Mouse (Mus musculus): ENCODE measurements around the gene Grid1. TPM values are rescaled to one million over a fixed set of nuclear protein-coding genes. Genes with fewer than 3 reads are reported as not detected.

Gene Grid1
- polyA plus RNA-seq, 1 experiment from 2014 or later, result 0.49 TPM

DNA sequence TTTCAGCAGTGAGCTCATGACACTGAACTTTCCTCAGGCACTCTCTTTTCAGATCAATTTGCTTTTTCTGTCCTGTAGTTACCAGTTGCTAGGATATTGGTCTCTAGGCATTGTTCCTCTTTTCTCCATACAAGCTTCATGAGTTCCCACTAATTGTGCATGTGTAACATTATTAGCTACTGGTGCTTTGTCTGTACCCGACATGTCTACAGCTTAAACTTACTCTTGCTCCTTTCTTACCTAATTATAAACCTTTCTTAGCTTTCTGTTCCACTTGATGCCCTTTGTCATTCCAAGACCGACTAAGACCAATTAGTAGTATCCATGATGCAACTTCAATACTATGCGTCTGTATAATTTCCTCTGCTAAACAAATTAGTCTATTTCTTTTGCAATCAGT lies 554.5 kb downstream of the Grid1 start:
- H3K9ac ChIP-seq (ENCODE audit: low read length), result no peak overlapping the region
- 0 out of 2 replicates have a peak, but pooled peaks cover 4% of the 10 kb centered on the region for H3K9me3 ChIP-seq (ENCODE audit: control insufficient read depth, low read length)
- H3K36me3 ChIP-seq (ENCODE audit: control insufficient read depth, insufficient read depth, low read length), result no peaks in the 10 kb centered on the region
- H3K4me3 ChIP-seq (ENCODE audit: low read depth, low read length), result no peak overlapping the region
- no peak for DNase-seq (ENCODE audit: low spot score)
- no peaks in the 10 kb centered on the region for H3K27me3 ChIP-seq (replicated peaks; ENCODE audit: control insufficient read depth, insufficient read depth, low read length)
- H3K27ac ChIP-seq (ENCODE audit: low read depth), result no peak overlapping the region
- no peak overlapping the region for H3K4me2 ChIP-seq (ENCODE audit: low read length)
- 82% methylated on average over 3 of the region's 3 CpGs for WGBS
- ATAC-seq (replicated peaks; ENCODE audit: low FRiP score, low TSS enrichment, low read depth), result no peak
- no peaks in the 10 kb centered on the region for H3K4me1 ChIP-seq (replicated peaks; ENCODE audit: control insufficient read depth, insufficient read depth, low read length)

DNA sequence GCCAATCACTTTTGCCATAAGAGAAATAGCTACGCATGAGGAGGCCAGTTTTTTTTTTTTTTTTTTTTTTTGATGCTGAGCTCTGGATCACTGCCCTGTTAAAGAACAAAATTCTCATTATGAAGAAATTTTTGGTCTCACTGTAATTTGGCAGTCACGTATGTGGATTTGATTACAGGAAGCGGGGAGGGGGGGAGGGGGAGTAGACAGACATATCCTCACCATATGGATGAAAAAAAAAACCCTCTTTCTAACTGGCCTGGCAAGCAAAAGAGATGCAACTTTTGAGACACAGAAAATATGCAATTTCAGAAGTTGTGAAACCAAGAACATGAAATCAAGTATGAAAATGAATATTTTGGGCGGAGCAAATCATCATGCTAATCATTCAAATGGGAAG lies 573.7 kb downstream of the Grid1 start:
- Histone ChIP-seq H3K4me1 (replicated peaks; ENCODE audit: control insufficient read depth, insufficient read depth, low read length) (no peaks in the 10 kb centered on the region), H3K9ac (ENCODE audit: low read length) (no peak overlapping the region), H3K36me3 (ENCODE audit: control insufficient read depth, insufficient read depth, low read length) (no peaks in the 10 kb centered on the region), H3K9me3 (ENCODE audit: control insufficient read depth, low read length) (no peaks in the 10 kb centered on the region), H3K27ac (ENCODE audit: low read depth) (no peak overlapping the region), H3K4me2 (ENCODE audit: low read length) (no peak overlapping the region), H3K27me3 (replicated peaks; ENCODE audit: control insufficient read depth, insufficient read depth, low read length) (no peaks in the 10 kb centered on the region), H3K4me3 (ENCODE audit: low read depth, low read length) (no peak overlapping the region)
- 78% methylated on average over 4 of the region's 4 CpGs for WGBS
- DNase-seq (ENCODE audit: low spot score) (no peak), ATAC-seq (replicated peaks; ENCODE audit: low FRiP score, low TSS enrichment, low read depth) (no peak)

DNA sequence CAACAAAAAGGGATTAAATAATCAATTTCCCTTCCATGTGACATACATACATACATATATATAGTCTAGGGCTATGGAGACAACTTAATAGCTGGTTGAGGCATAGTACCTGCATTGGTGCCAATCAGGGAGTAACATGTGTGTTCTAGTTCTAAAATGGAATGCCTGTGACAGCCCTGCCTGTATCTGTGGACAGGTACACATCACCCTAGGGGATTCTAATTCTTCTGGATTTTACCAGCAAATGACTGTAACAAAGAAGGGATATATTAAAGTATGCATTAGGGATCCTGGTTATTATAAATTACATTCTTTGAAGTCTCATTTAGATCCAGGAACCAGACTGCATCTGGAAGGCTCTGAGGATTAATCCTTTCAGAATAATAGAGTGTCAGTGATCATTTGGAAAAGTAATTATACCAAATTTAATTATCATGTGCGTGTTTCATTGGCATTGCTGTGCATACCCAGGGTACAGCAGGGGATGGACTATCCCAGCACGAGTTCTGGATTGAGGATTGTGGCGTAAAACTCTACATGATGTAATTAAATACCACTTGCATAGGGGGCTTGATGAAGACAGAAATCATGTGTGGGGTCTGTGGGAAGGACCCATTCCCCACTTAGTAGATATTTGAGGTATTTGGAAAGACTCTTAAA lies 584.5 kb downstream of the Grid1 start:
- H3K9ac ChIP-seq (ENCODE audit: low read length), result no peak overlapping the region
- no peak for DNase-seq (ENCODE audit: low spot score)
- no peak overlapping the region for H3K27ac ChIP-seq (ENCODE audit: low read depth)
- no peak overlapping the region for H3K4me2 ChIP-seq (ENCODE audit: low read length)
- H3K36me3 ChIP-seq (ENCODE audit: control insufficient read depth, insufficient read depth, low read length), result no peaks in the 10 kb centered on the region
- no peak overlapping the region for H3K4me3 ChIP-seq (ENCODE audit: low read depth, low read length)
- H3K4me1 ChIP-seq (replicated peaks; ENCODE audit: control insufficient read depth, insufficient read depth, low read length), result no peaks in the 10 kb centered on the region
- no peak for ATAC-seq (replicated peaks; ENCODE audit: low FRiP score, low TSS enrichment, low read depth)
- no peaks in the 10 kb centered on the region for H3K27me3 ChIP-seq (replicated peaks; ENCODE audit: control insufficient read depth, insufficient read depth, low read length)
- H3K9me3 ChIP-seq (ENCODE audit: control insufficient read depth, low read length), result no peaks in the 10 kb centered on the region
- 82% methylated on average over 3 of the region's 3 CpGs for WGBS

DNA sequence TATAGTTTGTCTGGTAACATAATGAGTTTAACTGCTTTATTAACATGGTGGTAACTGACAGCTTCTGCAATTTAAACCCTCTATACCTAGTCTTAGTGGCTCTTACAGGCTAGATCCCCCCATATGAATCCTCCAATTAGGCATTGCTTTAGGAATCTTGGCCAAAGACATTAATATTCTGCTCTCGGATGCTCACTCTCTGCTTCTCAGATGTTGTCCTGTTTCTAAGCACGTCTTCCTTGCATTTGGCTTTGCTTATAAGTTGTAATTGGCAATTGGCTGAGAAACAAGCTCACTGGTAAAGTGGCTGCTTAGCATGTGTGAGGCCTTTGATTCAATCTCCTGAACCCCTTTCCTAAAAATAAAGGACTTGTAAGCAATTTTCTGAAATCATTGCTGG lies 610.4 kb downstream of the Grid1 start:
- no peaks in the 10 kb centered on the region for H3K36me3 ChIP-seq (ENCODE audit: control insufficient read depth, insufficient read depth, low read length)
- no peak for DNase-seq (ENCODE audit: low spot score)
- H3K4me1 ChIP-seq (replicated peaks; ENCODE audit: control insufficient read depth, insufficient read depth, low read length), result no peaks in the 10 kb centered on the region
- no peak for ATAC-seq (replicated peaks; ENCODE audit: low FRiP score, low TSS enrichment, low read depth)
- H3K27ac ChIP-seq (ENCODE audit: low read depth), result no peak overlapping the region
- H3K9me3 ChIP-seq (ENCODE audit: control insufficient read depth, low read length), result no peaks in the 10 kb centered on the region
- no peak overlapping the region for H3K4me2 ChIP-seq (ENCODE audit: low read length)
- no peak overlapping the region for H3K4me3 ChIP-seq (ENCODE audit: low read depth, low read length)
- WGBS, result 88% methylated on average over 2 of the region's 2 CpGs
- no peaks in the 10 kb centered on the region for H3K27me3 ChIP-seq (replicated peaks; ENCODE audit: control insufficient read depth, insufficient read depth, low read length)
- H3K9ac ChIP-seq (ENCODE audit: low read length), result no peak overlapping the region

DNA sequence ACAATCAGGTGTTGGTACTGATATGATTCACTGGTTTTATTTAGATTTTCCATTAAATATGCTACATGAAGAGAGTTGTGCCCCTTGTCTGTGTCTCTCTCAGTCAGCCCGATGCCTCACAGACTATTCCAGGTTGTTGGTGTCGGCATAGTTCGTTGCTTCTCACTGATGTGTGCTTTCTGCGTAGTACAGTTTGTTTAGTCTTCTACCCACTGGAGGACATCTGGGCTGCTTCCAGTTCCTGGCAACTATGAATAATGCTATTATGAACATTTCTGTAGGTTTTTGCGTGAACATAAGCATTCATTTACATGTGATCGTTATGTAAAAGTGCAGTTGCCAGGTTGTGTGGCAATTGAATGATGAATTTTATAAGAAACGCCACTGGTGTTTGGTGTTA lies 633.8 kb downstream of the Grid1 start:
- no peaks in the 10 kb centered on the region for H3K27me3 ChIP-seq (replicated peaks; ENCODE audit: control insufficient read depth, insufficient read depth, low read length)
- no peak for ATAC-seq (replicated peaks; ENCODE audit: low FRiP score, low TSS enrichment, low read depth)
- no peak overlapping the region for H3K4me2 ChIP-seq (ENCODE audit: low read length)
- H3K27ac ChIP-seq (ENCODE audit: low read depth), result no peak overlapping the region
- H3K9ac ChIP-seq (ENCODE audit: low read length), result no peak overlapping the region
- DNase-seq (ENCODE audit: low spot score), result no peak
- H3K4me3 ChIP-seq (ENCODE audit: low read depth, low read length), result no peak overlapping the region
- WGBS, result 79% methylated on average over 7 of the region's 7 CpGs
- H3K4me1 ChIP-seq (replicated peaks; ENCODE audit: control insufficient read depth, insufficient read depth, low read length), result no peaks in the 10 kb centered on the region
- H3K9me3 ChIP-seq (ENCODE audit: control insufficient read depth, low read length), result no peaks in the 10 kb centered on the region
- H3K36me3 ChIP-seq (ENCODE audit: control insufficient read depth, insufficient read depth, low read length), result no peaks in the 10 kb centered on the region

DNA sequence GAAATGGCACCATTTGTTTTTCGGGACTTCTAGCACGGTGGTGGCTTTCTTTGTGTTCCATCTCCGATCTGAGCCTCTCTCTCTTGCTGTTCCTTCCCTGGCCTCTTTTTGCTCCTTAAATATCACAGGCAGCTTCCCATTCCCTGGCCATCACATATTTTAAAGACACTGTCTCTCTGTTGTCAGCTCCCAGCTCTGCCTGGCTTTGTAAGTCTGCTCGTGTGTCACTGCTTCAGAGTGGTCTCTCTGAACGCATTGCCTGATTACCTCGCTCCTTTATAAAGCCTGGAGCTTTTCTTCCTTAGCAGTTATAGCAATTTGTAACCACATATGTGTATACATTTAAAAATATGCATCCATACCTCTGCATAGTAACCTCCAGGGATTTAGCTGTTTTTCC lies 648.3 kb downstream of the Grid1 start:
- no peak overlapping the region for H3K4me3 ChIP-seq (ENCODE audit: low read depth, low read length)
- no peaks in the 10 kb centered on the region for H3K9me3 ChIP-seq (ENCODE audit: control insufficient read depth, low read length)
- no peaks in the 10 kb centered on the region for H3K36me3 ChIP-seq (ENCODE audit: control insufficient read depth, insufficient read depth, low read length)
- H3K4me2 ChIP-seq (ENCODE audit: low read length), result no peak overlapping the region
- H3K9ac ChIP-seq (ENCODE audit: low read length), result no peak overlapping the region
- 60% methylated on average over 6 of the region's 6 CpGs for WGBS
- H3K27me3 ChIP-seq (replicated peaks; ENCODE audit: control insufficient read depth, insufficient read depth, low read length), result no peaks in the 10 kb centered on the region
- no peak overlapping the region for H3K27ac ChIP-seq (ENCODE audit: low read depth)
- H3K4me1 ChIP-seq (replicated peaks; ENCODE audit: control insufficient read depth, insufficient read depth, low read length), result no peaks in the 10 kb centered on the region
- no peak for DNase-seq (ENCODE audit: low spot score)
- no peak for ATAC-seq (replicated peaks; ENCODE audit: low FRiP score, low TSS enrichment, low read depth)

DNA sequence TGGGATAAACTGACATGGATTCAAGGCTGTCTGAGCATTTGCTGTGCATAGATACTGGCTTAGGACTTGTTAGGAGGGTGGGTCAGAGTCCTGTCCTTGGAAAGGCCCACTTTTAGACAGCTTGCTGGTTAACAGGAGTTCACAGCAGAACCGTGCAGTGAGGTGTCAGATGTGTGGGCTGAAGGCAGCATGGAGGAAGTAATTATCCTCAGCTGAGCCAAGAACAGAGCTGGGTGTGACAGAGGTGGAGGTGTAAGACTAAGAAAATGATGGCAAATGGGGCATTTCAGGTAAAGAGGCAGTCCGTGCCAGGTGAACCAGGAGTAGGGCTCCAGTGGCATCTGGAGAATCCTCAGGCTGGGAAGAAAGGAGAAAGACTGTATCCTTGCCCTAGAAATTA lies 666.1 kb downstream of the Grid1 start:
- no peaks in the 10 kb centered on the region for H3K4me1 ChIP-seq (replicated peaks; ENCODE audit: control insufficient read depth, insufficient read depth, low read length)
- H3K9me3 ChIP-seq (ENCODE audit: control insufficient read depth, low read length), result no peaks in the 10 kb centered on the region
- ATAC-seq (replicated peaks; ENCODE audit: low FRiP score, low TSS enrichment, low read depth) (no peak), DNase-seq (ENCODE audit: low spot score) (no peak)
- H3K4me2 ChIP-seq (ENCODE audit: low read length), result no peak overlapping the region
- no peaks in the 10 kb centered on the region for H3K27me3 ChIP-seq (replicated peaks; ENCODE audit: control insufficient read depth, insufficient read depth, low read length)
- H3K36me3 ChIP-seq (ENCODE audit: control insufficient read depth, insufficient read depth, low read length), result no peaks in the 10 kb centered on the region
- WGBS, result 73% methylated on average over 2 of the region's 2 CpGs
- no peak overlapping the region for H3K9ac ChIP-seq (ENCODE audit: low read length)
- H3K27ac ChIP-seq (ENCODE audit: low read depth), result no peak overlapping the region
- H3K4me3 ChIP-seq (ENCODE audit: low read depth, low read length), result no peak overlapping the region

DNA sequence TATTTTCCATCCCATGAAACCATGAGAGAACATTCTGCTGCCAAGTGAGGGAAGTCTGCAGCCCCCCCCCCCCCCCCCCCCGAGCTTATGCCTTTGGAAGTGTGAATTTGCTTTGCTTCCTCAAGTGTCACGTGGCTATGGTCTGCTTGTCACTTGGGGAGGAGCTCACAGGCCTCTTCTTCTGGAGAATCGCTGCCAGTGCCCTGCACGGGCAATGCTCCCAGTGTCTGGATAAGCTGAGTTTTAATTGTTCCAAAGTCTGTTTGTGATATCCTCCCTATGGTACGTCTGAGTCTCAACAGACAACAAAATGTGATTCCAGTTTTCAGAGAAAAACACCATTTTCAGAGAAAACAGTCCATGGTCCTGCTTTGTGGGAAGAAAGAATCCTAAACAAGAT lies 682.4 kb downstream of the Grid1 start:
- no peak overlapping the region for H3K4me2 ChIP-seq (ENCODE audit: low read length)
- H3K36me3 ChIP-seq (ENCODE audit: control insufficient read depth, insufficient read depth, low read length), result no peaks in the 10 kb centered on the region
- H3K27ac ChIP-seq (ENCODE audit: low read depth), result no peak overlapping the region
- H3K9me3 ChIP-seq (ENCODE audit: control insufficient read depth, low read length), result no peaks in the 10 kb centered on the region
- H3K4me3 ChIP-seq (ENCODE audit: low read depth, low read length), result no peak overlapping the region
- no peak for ATAC-seq (replicated peaks; ENCODE audit: low FRiP score, low TSS enrichment, low read depth)
- H3K9ac ChIP-seq (ENCODE audit: low read length), result no peak overlapping the region
- no peaks in the 10 kb centered on the region for H3K4me1 ChIP-seq (replicated peaks; ENCODE audit: control insufficient read depth, insufficient read depth, low read length)
- no peaks in the 10 kb centered on the region for H3K27me3 ChIP-seq (replicated peaks; ENCODE audit: control insufficient read depth, insufficient read depth, low read length)
- 57% methylated on average over 5 of the region's 5 CpGs for WGBS
- no peak for DNase-seq (ENCODE audit: low spot score)

DNA sequence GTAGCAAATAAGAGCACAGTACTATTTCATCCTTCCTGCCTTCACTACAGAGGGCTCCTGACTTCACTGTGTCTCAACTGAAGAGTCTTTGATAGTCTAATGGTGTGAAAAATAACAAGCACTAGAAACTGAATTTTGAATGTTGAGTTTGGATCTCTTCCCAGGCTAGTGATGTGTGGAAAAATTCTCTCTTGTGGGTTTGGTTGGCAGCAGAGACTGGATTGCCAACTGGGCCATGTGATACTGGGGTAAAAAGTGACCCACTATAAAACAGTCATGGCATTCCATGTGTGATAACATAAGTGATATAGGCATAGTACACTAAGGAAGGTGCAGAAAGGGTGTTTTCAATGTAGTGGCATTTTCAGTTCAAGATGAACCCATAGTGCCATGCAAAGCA lies 699.5 kb downstream of the Grid1 start:
- no peak overlapping the region for H3K27ac ChIP-seq (ENCODE audit: low read depth)
- H3K9me3 ChIP-seq (ENCODE audit: control insufficient read depth, low read length), result no peaks in the 10 kb centered on the region
- DNase-seq (ENCODE audit: low spot score) (no peak), ATAC-seq (replicated peaks; ENCODE audit: low FRiP score, low TSS enrichment, low read depth) (no peak)
- H3K4me1 ChIP-seq (replicated peaks; ENCODE audit: control insufficient read depth, insufficient read depth, low read length), result no peaks in the 10 kb centered on the region
- H3K4me3 ChIP-seq (ENCODE audit: low read depth, low read length), result no peak overlapping the region
- H3K4me2 ChIP-seq (ENCODE audit: low read length), result no peak overlapping the region
- H3K9ac ChIP-seq (ENCODE audit: low read length), result no peak overlapping the region
- no peaks in the 10 kb centered on the region for H3K27me3 ChIP-seq (replicated peaks; ENCODE audit: control insufficient read depth, insufficient read depth, low read length)
- no peaks in the 10 kb centered on the region for H3K36me3 ChIP-seq (ENCODE audit: control insufficient read depth, insufficient read depth, low read length)
